Mouse (Mus musculus): ENCODE measurements at regions not wholly inside any gene's neighbourhood (a gene's known extent, or its start where the extent isn't known, plus 50 kb on each side); places are given as distances from the start of the nearest gene placed in this dataset.

DNA sequence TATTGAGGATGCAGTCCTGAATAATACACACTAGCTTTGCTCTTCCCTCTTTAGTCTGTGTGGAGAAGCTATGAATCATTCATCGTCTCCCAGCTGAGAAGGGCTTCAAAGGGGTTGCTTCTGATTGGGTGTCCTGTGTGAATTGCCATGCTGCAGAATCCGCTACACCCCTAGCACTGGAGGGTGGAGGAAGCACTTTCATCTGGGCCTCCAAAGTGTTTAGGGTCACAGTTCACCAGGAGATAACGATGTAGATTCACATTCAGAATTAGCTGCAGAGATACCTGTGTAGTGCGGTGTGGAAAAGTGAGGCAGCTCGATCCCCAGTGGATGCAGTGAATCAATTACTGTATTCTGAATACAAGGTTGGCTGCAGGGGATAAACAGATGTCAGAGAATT, 301.2 kb upstream of the Ednrb start:
- TF ChIP-seq POLR2A (IDR thresholded peaks at IDR 0.05; ENCODE audit: borderline replicate concordance, extremely low read depth, insufficient read depth, insufficient read length, poor library complexity, severe bottlenecking) = no peak
- TF ChIP-seq CTCF (IDR thresholded peaks at IDR 0.05; ENCODE audit: borderline replicate concordance, extremely low read depth, insufficient read depth, insufficient read length) = no peak
